Mouse (Mus musculus): Measurements from ENCODE around the gene Gstp1. TPM values are rescaled to one million over a fixed set of nuclear protein-coding genes. Genes with fewer than 3 reads are reported as not detected.
"Not testable (repeated sequence)": the region's sequence is repeated elsewhere in the genome, so short reads cannot be mapped to it uniquely, and the experiment has no call there.

The Gstp1 gene
- polyA plus RNA-seq, 1 experiment from 2014 or later: 483 TPM

GRCm38 (mm10) chr19:4079594-4079993 lies 41.8 kb upstream of the Gstp1 start:
- no peaks in the 10 kb centered on the region for H3K27me3 ChIP-seq (replicated peaks; ENCODE audit: control insufficient read depth, insufficient read depth, low read length)
- no peaks in the 10 kb centered on the region for H3K9me3 ChIP-seq (ENCODE audit: control insufficient read depth, low read length)
- H3K4me3 ChIP-seq (ENCODE audit: low read depth, low read length): no peak overlapping the region
- no peak overlapping the region for H3K9ac ChIP-seq (ENCODE audit: low read depth, low read length)
- DNase-seq (ENCODE audit: low spot score) (no peak), ATAC-seq (ENCODE audit: low read depth) (no peak)
- 76% methylated on average over 1 of the region's 1 CpGs for WGBS
- no peak overlapping the region for H3K27ac ChIP-seq (replicated peaks; ENCODE audit: low read depth, low read length)
- no peaks in the 10 kb centered on the region for H3K36me3 ChIP-seq (ENCODE audit: control insufficient read depth, insufficient read depth, low read length)
- H3K4me2 ChIP-seq (ENCODE audit: low read depth, low read length): no peak overlapping the region
- no peaks in the 10 kb centered on the region for H3K4me1 ChIP-seq (ENCODE audit: control insufficient read depth, insufficient read depth, low read length)

GRCm38 (mm10) chr19:4075531-4075930 lies 37.7 kb upstream of the Gstp1 start:
- ATAC-seq (ENCODE audit: low read depth): no peak
- Histone ChIP-seq H3K36me3 (ENCODE audit: control insufficient read depth, insufficient read depth, low read length) (no peaks in the 10 kb centered on the region), H3K4me2 (ENCODE audit: low read depth, low read length) (no peak overlapping the region), H3K27ac (replicated peaks; ENCODE audit: low read depth, low read length) (no peak overlapping the region), H3K4me3 (ENCODE audit: low read depth, low read length) (no peak overlapping the region), H3K9ac (ENCODE audit: low read depth, low read length) (no peak overlapping the region), H3K27me3 (replicated peaks; ENCODE audit: control insufficient read depth, insufficient read depth, low read length) (no peaks in the 10 kb centered on the region), H3K4me1 (ENCODE audit: control insufficient read depth, insufficient read depth, low read length) (no peaks in the 10 kb centered on the region), H3K9me3 (ENCODE audit: control insufficient read depth, low read length) (no peaks in the 10 kb centered on the region)
- DNase-seq (ENCODE audit: low spot score): no peak
- 82% methylated on average over 1 of the region's 1 CpGs for WGBS

DNA sequence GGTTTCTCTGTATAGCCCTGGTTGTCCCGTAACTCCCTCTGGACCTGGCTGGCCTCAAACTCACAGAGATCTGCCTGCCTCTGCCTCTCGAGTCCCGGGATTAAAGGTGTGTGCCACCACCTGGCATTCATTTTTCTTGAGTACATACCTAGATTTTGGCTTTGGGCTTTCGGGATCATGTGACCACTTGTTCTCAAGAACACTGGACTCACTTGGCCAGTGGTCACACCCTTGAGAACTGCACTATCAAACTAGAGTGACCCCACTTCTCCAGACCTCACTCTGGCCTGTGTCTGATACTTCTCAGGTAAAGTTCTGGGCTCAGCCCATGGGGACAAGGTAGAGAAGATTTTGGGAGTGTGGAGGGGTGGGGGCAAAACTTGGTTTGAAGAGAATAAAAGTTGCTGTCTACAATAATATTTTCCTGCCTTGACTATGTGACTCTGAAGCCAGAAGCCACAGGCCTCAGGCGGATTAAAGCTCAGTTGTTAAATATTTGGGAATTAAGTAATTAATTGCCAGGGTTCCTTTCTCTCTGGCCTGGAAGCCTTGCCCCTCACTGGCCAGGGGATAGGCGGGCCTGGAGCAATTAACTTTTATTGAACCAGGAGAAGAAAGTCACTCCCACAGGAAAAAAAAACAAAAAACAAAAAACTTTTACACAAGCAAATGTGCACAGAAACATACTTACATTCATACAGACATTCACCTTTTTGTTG lies 35.1 kb upstream of the Gstp1 start:
- Histone ChIP-seq H3K27me3 (replicated peaks; ENCODE audit: control insufficient read depth, insufficient read depth, low read length) (no peaks in the 10 kb centered on the region), H3K9me3 (ENCODE audit: control insufficient read depth, low read length) (no peaks in the 10 kb centered on the region), H3K36me3 (ENCODE audit: control insufficient read depth, insufficient read depth, low read length) (no peaks in the 10 kb centered on the region), H3K4me1 (ENCODE audit: control insufficient read depth, insufficient read depth, low read length) (no peaks in the 10 kb centered on the region), H3K27ac (replicated peaks; ENCODE audit: low read depth, low read length) (no peak overlapping the region), H3K4me2 (ENCODE audit: low read depth, low read length) (no peak overlapping the region), H3K4me3 (ENCODE audit: low read depth, low read length) (no peak overlapping the region), H3K9ac (ENCODE audit: low read depth, low read length) (no peak overlapping the region)
- DNase-seq (ENCODE audit: low spot score): no peak
- WGBS: 74% methylated on average over 6 of the region's 6 CpGs
- ATAC-seq (ENCODE audit: low read depth): no peak

GRCm38 (mm10) chr19:4071406-4071805 lies 33.6 kb upstream of the Gstp1 start:
- 87% methylated on average over 6 of the region's 6 CpGs for WGBS
- H3K4me1 ChIP-seq (ENCODE audit: control insufficient read depth, insufficient read depth, low read length): no peaks in the 10 kb centered on the region
- H3K27me3 ChIP-seq (replicated peaks; ENCODE audit: control insufficient read depth, insufficient read depth, low read length): no peaks in the 10 kb centered on the region
- ATAC-seq (ENCODE audit: low read depth) (no peak), DNase-seq (ENCODE audit: low spot score) (no peak)
- H3K9ac ChIP-seq (ENCODE audit: low read depth, low read length): no peak overlapping the region
- H3K9me3 ChIP-seq (ENCODE audit: control insufficient read depth, low read length): no peaks in the 10 kb centered on the region
- no peak overlapping the region for H3K4me3 ChIP-seq (ENCODE audit: low read depth, low read length)
- no peak overlapping the region for H3K4me2 ChIP-seq (ENCODE audit: low read depth, low read length)
- no peak overlapping the region for H3K27ac ChIP-seq (replicated peaks; ENCODE audit: low read depth, low read length)
- H3K36me3 ChIP-seq (ENCODE audit: control insufficient read depth, insufficient read depth, low read length): no peaks in the 10 kb centered on the region

- H3K36me3 ChIP-seq (ENCODE audit: control insufficient read depth, insufficient read depth, low read length): no peaks in the 10 kb centered on the region
- no peaks in the 10 kb centered on the region for H3K27me3 ChIP-seq (replicated peaks; ENCODE audit: control insufficient read depth, insufficient read depth, low read length)
- H3K4me3 ChIP-seq (ENCODE audit: low read depth, low read length): no peak overlapping the region
- no peak overlapping the region for H3K9ac ChIP-seq (ENCODE audit: low read depth, low read length)
- no peaks in the 10 kb centered on the region for H3K4me1 ChIP-seq (ENCODE audit: control insufficient read depth, insufficient read depth, low read length)
- DNase-seq (ENCODE audit: low spot score) (no peak), ATAC-seq (ENCODE audit: low read depth) (no peak)
- no peak overlapping the region for H3K4me2 ChIP-seq (ENCODE audit: low read depth, low read length)
- H3K9me3 ChIP-seq (ENCODE audit: control insufficient read depth, low read length): no peaks in the 10 kb centered on the region
- WGBS: 77% methylated on average over 8 of the region's 8 CpGs
- H3K27ac ChIP-seq (replicated peaks; ENCODE audit: low read depth, low read length): no peak overlapping the region
Observed at GRCm38 (mm10) chr19:4070756-4071155, 33.0 kb upstream of the Gstp1 start.

- no peaks in the 10 kb centered on the region for H3K9me3 ChIP-seq (ENCODE audit: control insufficient read depth, low read length)
- H3K36me3 ChIP-seq (ENCODE audit: control insufficient read depth, insufficient read depth, low read length): no peaks in the 10 kb centered on the region
- H3K27ac ChIP-seq (replicated peaks; ENCODE audit: low read depth, low read length): no peak overlapping the region
- no peak overlapping the region for H3K9ac ChIP-seq (ENCODE audit: low read depth, low read length)
- ATAC-seq (ENCODE audit: low read depth) (no peak), DNase-seq (ENCODE audit: low spot score) (no peak)
- no peak overlapping the region for H3K4me3 ChIP-seq (ENCODE audit: low read depth, low read length)
- no peak overlapping the region for H3K4me2 ChIP-seq (ENCODE audit: low read depth, low read length)
- 73% methylated on average over 15 of the region's 15 CpGs for WGBS
- H3K4me1 ChIP-seq (ENCODE audit: control insufficient read depth, insufficient read depth, low read length): no peaks in the 10 kb centered on the region
- H3K27me3 ChIP-seq (replicated peaks; ENCODE audit: control insufficient read depth, insufficient read depth, low read length): no peaks in the 10 kb centered on the region
Observed at GRCm38 (mm10) chr19:4070311-4070710, 32.5 kb upstream of the Gstp1 start.

DNA sequence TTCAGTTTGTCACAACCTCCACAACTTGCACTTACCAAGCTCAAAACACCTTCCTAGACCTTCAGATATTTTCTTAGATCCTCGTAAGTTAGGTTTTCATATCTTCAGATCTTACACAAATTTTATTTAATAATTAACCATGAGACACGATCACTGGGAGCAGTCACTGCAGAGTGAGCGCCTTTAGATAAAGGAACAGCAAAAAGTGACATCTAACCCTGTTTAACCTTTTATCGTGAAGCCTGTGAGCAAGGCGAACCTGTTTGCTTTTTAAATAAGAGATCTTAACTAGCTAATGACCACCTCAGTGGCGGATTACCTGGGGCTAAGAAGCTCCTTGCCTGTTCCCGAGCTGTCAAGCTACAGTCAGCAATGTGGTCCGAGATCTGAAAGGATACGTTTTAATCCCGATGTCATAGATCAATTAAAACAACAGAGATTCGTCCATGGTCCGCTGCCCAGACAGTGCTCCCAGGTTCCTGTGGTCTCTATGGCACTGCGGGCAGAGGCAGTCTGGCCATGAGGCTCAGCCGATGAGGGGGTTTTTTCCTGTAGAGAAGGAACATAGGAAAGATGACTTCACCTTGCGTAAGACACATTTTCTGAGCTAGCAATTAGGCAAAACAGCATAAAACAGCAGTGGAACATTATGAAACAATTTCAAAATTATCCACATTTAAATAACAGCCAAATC lies 31.1 kb upstream of the Gstp1 start:
- Histone ChIP-seq H3K4me3 (ENCODE audit: low read depth, low read length) (no peak overlapping the region), H3K27ac (replicated peaks; ENCODE audit: low read depth, low read length) (no peak overlapping the region), H3K27me3 (replicated peaks; ENCODE audit: control insufficient read depth, insufficient read depth, low read length) (no peaks in the 10 kb centered on the region), H3K9me3 (ENCODE audit: control insufficient read depth, low read length) (no peaks in the 10 kb centered on the region), H3K36me3 (ENCODE audit: control insufficient read depth, insufficient read depth, low read length) (no peaks in the 10 kb centered on the region), H3K9ac (ENCODE audit: low read depth, low read length) (no peak overlapping the region), H3K4me1 (ENCODE audit: control insufficient read depth, insufficient read depth, low read length) (no peaks in the 10 kb centered on the region), H3K4me2 (ENCODE audit: low read depth, low read length) (no peak overlapping the region)
- 66% methylated on average over 15 of the region's 15 CpGs for WGBS
- DNase-seq (ENCODE audit: low spot score): no peak
- ATAC-seq (ENCODE audit: low read depth): no peak

GRCm38 (mm10) chr19:4068242-4068641 lies 30.5 kb upstream of the Gstp1 start:
- H3K36me3 ChIP-seq (ENCODE audit: control insufficient read depth, insufficient read depth, low read length); H3K4me1 ChIP-seq (ENCODE audit: control insufficient read depth, insufficient read depth, low read length); H3K9ac ChIP-seq (ENCODE audit: low read depth, low read length); DNase-seq (ENCODE audit: low spot score); ATAC-seq (ENCODE audit: low read depth); H3K4me3 ChIP-seq (ENCODE audit: low read depth, low read length); H3K9me3 ChIP-seq (ENCODE audit: control insufficient read depth, low read length); H3K27ac ChIP-seq (replicated peaks; ENCODE audit: low read depth, low read length); H3K27me3 ChIP-seq (replicated peaks; ENCODE audit: control insufficient read depth, insufficient read depth, low read length); H3K4me2 ChIP-seq (ENCODE audit: low read depth, low read length): not testable (repeated sequence)
- WGBS: 94% methylated on average over 2 of the region's 2 CpGs

GRCm38 (mm10) chr19:4066877-4067276 lies 29.1 kb upstream of the Gstp1 start:
- H3K4me2 ChIP-seq (ENCODE audit: low read depth, low read length): no peak overlapping the region
- no peak overlapping the region for H3K4me3 ChIP-seq (ENCODE audit: low read depth, low read length)
- H3K27me3 ChIP-seq (replicated peaks; ENCODE audit: control insufficient read depth, insufficient read depth, low read length): no peaks in the 10 kb centered on the region
- H3K4me1 ChIP-seq (ENCODE audit: control insufficient read depth, insufficient read depth, low read length): no peaks in the 10 kb centered on the region
- no peaks in the 10 kb centered on the region for H3K9me3 ChIP-seq (ENCODE audit: control insufficient read depth, low read length)
- DNase-seq (ENCODE audit: low spot score) (no peak), ATAC-seq (ENCODE audit: low read depth) (no peak)
- H3K9ac ChIP-seq (ENCODE audit: low read depth, low read length): no peak overlapping the region
- H3K36me3 ChIP-seq (ENCODE audit: control insufficient read depth, insufficient read depth, low read length): no peaks in the 10 kb centered on the region
- no peak overlapping the region for H3K27ac ChIP-seq (replicated peaks; ENCODE audit: low read depth, low read length)

Data from embryonic facial prominence, embryonic 14.5 days (tissue).